Mouse (Mus musculus) spleen, embryonic (tissue): ENCODE results near the gene Atp6v1d.

Experiments used
- CTCF ChIA-PET: fragments of 350-600 bp; sonication (Branson Sonifier 250); formaldehyde crosslinking; loops from one replicate; lab custom pipeline; 2022; lab: Charles Lee

Atp6v1d gene

DNA sequence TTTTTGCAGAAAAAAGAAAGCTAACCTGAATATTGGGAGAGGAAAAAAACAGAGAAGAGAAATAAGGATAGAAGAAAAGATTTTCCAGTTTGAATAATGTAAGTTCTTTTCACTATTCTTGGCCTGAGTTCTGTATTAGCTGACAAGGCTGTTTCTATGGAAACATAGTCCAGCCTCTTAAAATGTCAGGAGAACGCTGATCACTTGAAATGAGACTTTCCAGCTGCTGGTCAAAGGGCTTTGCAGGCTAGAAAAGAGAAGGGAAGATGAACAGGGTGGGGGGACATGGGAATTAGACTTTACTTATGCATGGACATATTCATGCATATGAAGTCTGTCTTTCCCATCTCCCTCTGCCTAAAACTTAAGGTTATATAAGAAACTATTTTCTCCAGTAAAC, 67.2 kb downstream of the Atp6v1d start:
- CTCF ChIA-PET = no interaction called here

DNA sequence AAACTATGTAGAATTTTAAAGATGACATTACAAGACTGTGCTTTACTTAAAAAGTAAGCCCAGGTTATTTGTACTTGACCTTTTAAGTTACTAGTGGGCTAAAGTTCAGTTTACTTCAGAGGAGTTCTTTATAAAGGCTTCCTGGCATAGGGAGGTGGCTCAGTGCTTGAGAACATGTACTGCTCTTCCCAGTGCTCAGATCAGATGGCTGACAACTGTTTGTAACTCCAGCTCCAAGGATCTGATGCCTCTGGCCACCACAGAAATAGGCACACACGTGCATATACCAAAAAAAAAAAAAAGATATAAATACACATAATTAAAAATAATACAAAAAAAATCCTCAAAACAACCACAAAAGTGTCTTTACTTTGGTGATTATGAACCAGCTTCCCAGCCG, 70.6 kb downstream of the Atp6v1d start:
- CTCF ChIA-PET = no interaction called here
